Mouse (Mus musculus) gastrocnemius, adult 2 months (tissue): Measurements from ENCODE around the gene Stab2. TPM values are rescaled to one million over a fixed set of nuclear protein-coding genes. Genes with fewer than 3 reads are reported as not detected.
A peak's percentile ranks its signal among the peaks of the same experiment; 100 is the strongest.

Experiments used
- DNase-seq: peaks from one replicate; pipeline ENCODE4 v3.0.0; 2022
- H3K27ac ChIP-seq: fragments of 200-600 bp; 2 replicates; pipeline ENCODE4 v1.8.1; 2022; ENCODE audit warnings: mild to moderate bottlenecking
- H3K4me3 ChIP-seq: fragments of 200-600 bp; 2 replicates; pipeline ENCODE4 v1.8.1; 2022; ENCODE audit warnings: mild to moderate bottlenecking, moderate library complexity
- CTCF ChIP-seq: fragments of 200-600 bp; IDR thresholded peaks from 2 replicates; pipeline ENCODE4 v1.8.1; 2022; ENCODE audit warnings: antibody characterized with exemption, mild to moderate bottlenecking, moderate library complexity
- intact Hi-C: fragments of 180-260 bp; cut with DNase I; formaldehyde crosslinking; loops from one replicate; pipeline ENCODE4 v1.15.1; 2025
- total RNA-seq, 2 experiments: library from RNA; stranded (reverse); gene quantifications; 2 replicates each; pipeline ENCODE4 v1.2.3; 2021

The Stab2 gene
- total RNA-seq, 2 experiments from 2014 or later, result 0.84 to 4.5 TPM

DNA sequence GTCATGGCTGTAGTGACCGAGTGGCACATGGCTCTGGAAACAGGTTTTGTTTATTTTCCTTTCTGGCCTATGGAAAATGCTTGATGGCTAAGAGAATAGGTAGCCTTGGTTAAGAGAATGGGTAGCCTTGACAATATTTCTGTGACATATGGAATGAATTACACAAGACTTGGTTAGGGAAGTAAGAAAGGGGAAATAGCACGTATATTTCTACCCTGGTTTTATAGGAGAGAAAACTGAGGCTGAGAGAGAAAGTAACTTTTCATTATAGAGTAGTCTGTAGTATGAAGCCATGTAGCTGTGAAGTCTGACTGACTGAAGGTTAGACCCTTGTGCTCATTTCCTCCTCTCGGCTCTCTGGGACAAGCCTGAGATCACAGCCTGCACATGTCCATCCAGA is 180.9 kb downstream of the Stab2 start:
- H3K4me3 ChIP-seq, result no peak overlapping the region
- no peak for TF ChIP-seq CTCF
- peak overlapping the region; percentile 87 for H3K27ac ChIP-seq
- intact Hi-C loops, result loop anchor here (2.0 kb wide), 1 partner anchor 48 kb away; the partner anchor contains the start of gene Nt5dc3
- DNase-seq, result no peak

- no peak overlapping the region for H3K4me3 ChIP-seq
- no peak for TF ChIP-seq CTCF
- intact Hi-C loops, result loop anchor here (2.0 kb wide), 1 partner anchor 47 kb away; the partner anchor contains the start of gene Nt5dc3
- peak; percentile 91 for DNase-seq
- peak overlapping the region; percentile 87 for H3K27ac ChIP-seq
These were observed 181.8 kb downstream of the Stab2 start for GRCm38 (mm10) chr10:86825871-86826522.

DNA sequence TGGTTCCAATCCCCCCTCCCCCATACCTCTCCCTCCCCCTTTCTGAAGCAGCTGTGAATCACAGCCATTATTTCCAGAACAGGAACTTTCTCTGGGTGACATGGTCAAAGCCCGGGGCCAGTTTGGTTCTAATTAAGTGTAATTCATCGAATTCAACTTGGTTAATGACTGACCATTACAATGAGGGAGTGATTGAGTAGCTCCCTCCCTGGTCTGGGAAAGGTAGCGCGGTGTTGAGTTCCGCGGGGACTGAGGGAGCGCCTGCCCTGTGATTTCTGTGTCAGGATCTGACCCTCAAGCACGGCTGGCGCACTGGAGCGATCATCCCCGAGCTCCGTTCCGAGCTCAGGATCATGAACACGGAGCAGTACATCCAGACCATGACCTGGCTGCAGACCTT is 183.0 kb downstream of the Stab2 start:
- DNase-seq, result no peak
- no peak for TF ChIP-seq CTCF
- no peak overlapping the region for H3K4me3 ChIP-seq
- intact Hi-C loops, result no loop called here
- peak overlapping the region; percentile 87 for H3K27ac ChIP-seq

DNA sequence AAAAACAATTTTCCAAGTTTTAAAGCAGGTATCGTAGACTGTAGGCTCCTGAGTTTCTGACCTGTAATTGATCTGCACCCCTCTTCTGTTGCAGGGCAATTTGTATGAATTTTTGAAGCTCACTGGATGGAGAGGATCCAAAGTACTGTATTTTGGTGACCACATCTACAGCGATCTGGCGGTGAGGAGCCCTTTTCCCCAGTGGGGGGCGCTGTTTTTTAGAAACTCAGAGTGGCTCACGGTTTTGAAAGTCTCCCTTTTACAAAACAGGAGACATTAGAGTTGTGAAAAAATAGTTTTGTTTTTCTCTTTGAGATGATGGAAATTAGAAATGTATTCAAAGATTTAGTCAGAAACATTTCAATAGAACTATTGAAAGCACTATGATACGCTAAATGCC is 183.7 kb downstream of the Stab2 start:
- intact Hi-C loops, result no loop called here
- DNase-seq, result no peak
- TF ChIP-seq CTCF, result peak; percentile 43; the same call in 1 of the 2 replicates
- no peak overlapping the region for H3K4me3 ChIP-seq
- H3K27ac ChIP-seq, result no peak overlapping the region

- no peak for TF ChIP-seq CTCF
- Histone ChIP-seq H3K4me3 (no peak overlapping the region), H3K27ac (peak overlapping the region; percentile 41; the same call in 1 of the 2 replicates)
- no peak for DNase-seq
- intact Hi-C loops, result no loop called here
These were observed 186.8 kb downstream of the Stab2 start for GRCm38 (mm10) chr10:86821014-86821413.

GRCm38 (mm10) chr10:86819649-86820165 is 188.1 kb downstream of the Stab2 start:
- Histone ChIP-seq H3K4me3 (no peak overlapping the region), H3K27ac (peak overlapping the region; percentile 73)
- TF ChIP-seq CTCF, result peak; percentile 11; the same call in 1 of the 2 replicates
- intact Hi-C loops, result loop anchor here (5.0 kb wide), 1 partner anchor 37 kb away; no protein-coding TSS in a partner anchor
- DNase-seq, result peak; percentile 59

GRCm38 (mm10) chr10:86815133-86815532 is 192.7 kb downstream of the Stab2 start:
- intact Hi-C loops, result loop anchor here (5.0 kb wide), 1 partner anchor 33 kb away; no protein-coding TSS in a partner anchor
- no peak for DNase-seq
- Histone ChIP-seq H3K4me3 (no peak overlapping the region), H3K27ac (peak overlapping the region; percentile 76)
- TF ChIP-seq CTCF, result no peak

- DNase-seq, result no peak
- intact Hi-C loops, result loop anchor here (5.0 kb wide), 1 partner anchor 32 kb away; no protein-coding TSS in a partner anchor
These were observed 193.3 kb downstream of the Stab2 start for GRCm38 (mm10) chr10:86814292-86815131.

GRCm38 (mm10) chr10:86810612-86811011 is 197.2 kb downstream of the Stab2 start:
- intact Hi-C loops, result no loop called here
- DNase-seq, result no peak
- peak overlapping the region; percentile 90 for H3K27ac ChIP-seq
- H3K4me3 ChIP-seq, result no peak overlapping the region
- no peak for TF ChIP-seq CTCF

More at GRCm38 (mm10) chr10:86814292-86815131, 193.3 kb downstream of the Stab2 start:
- Histone ChIP-seq H3K4me3 (no peak overlapping the region), H3K27ac (peak overlapping the region; percentile 76)
- TF ChIP-seq CTCF, result no peak

GRCm38 (mm10) chr10:86810000-86810399 is 197.8 kb downstream of the Stab2 start:
- intact Hi-C loops, result no loop called here
- no peak for TF ChIP-seq CTCF
- Histone ChIP-seq H3K4me3 (no peak overlapping the region), H3K27ac (peak overlapping the region; percentile 90)
- DNase-seq, result peak; percentile 80

GRCm38 (mm10) chr10:86808013-86808758 is 199.6 kb downstream of the Stab2 start:
- no peak for TF ChIP-seq CTCF
- Histone ChIP-seq H3K4me3 (no peak overlapping the region; the same call in 1 of the 2 replicates), H3K27ac (peak overlapping the region; percentile 90)
- DNase-seq, result peak; percentile 50
- intact Hi-C loops, result no loop called here

- Histone ChIP-seq H3K4me3 (no peak overlapping the region), H3K27ac (peak overlapping the region; percentile 90)
- TF ChIP-seq CTCF, result no peak
- intact Hi-C loops, result no loop called here
- peak; percentile 8 for DNase-seq
These were observed 200.5 kb downstream of the Stab2 start for GRCm38 (mm10) chr10:86807362-86807761.
